Mouse (Mus musculus) intestine, embryonic 15.5 days (tissue): ENCODE measurements around the gene Psmd8. TPM values are rescaled to one million over a fixed set of nuclear protein-coding genes. Genes with fewer than 3 reads are reported as not detected.
"Not testable (repeated sequence)": the region's sequence is repeated elsewhere in the genome, so short reads cannot be mapped to it uniquely, and the experiment has no call there.

ENCODE experiments used
- ATAC-seq: fragments of 200-750 bp; cut with Nextera tagmentation; 2 replicates; pipeline ENCODE4 v1.8.0; 2017; ENCODE audit warnings: moderate TSS enrichment, moderate library complexity
- H3K27ac ChIP-seq: fragments of 300-500 bp; sonication (generic); 2 replicates; pipeline ENCODE4 v1.5.1; 2015; ENCODE audit warnings: mild to moderate bottlenecking, inconsistent platforms
- H3K27me3 ChIP-seq: fragments of 300-500 bp; sonication (generic); replicated peaks from 2 replicates; pipeline ENCODE4 v1.6.1; 2015; ENCODE audit warnings: inconsistent platforms
- H3K36me3 ChIP-seq: fragments of 300-500 bp; sonication (generic); 2 replicates; pipeline ENCODE4 v1.6.1; 2015; ENCODE audit warnings: inconsistent platforms
- H3K4me1 ChIP-seq: fragments of 300-500 bp; sonication (generic); replicated peaks from 2 replicates; pipeline ENCODE4 v1.6.1; 2015; ENCODE audit warnings: inconsistent platforms
- H3K4me2 ChIP-seq: fragments of 300-500 bp; sonication (generic); replicated peaks from 2 replicates; pipeline ENCODE4 v1.6.1; 2015; ENCODE audit warnings: mild to moderate bottlenecking, inconsistent platforms
- H3K4me3 ChIP-seq: fragments of 300-500 bp; sonication (generic); replicated peaks from 2 replicates; pipeline ENCODE4 v1.5.1; 2015; ENCODE audit warnings: inconsistent platforms
- H3K9ac ChIP-seq: fragments of 300-500 bp; sonication (generic); 2 replicates; pipeline ENCODE4 v1.6.1; 2015; ENCODE audit warnings: inconsistent platforms
- H3K9me3 ChIP-seq: fragments of 300-500 bp; sonication (generic); 2 replicates; pipeline ENCODE4 v1.6.1; 2016; ENCODE audit warnings: inconsistent platforms
- WGBS: fragments of 180-500 bp; shearing (Covaris S2); methylation state at CpG from one replicate; pipeline ENCODE4 v1.1.7; 2015; 5-methylcytosine and 5-hydroxymethylcytosine counted together
- polyA plus RNA-seq: library from polyadenylated mRNA; unstranded; fragments of >200 nt; fragmentation: Nextera tagmentation; extraction: Ambion mirVana; gene quantifications from 2 replicates; pipeline ENCODE4 v1.2.1, GENCODE M21; 2015

Gene Psmd8
- 244 and 249 TPM in 2 replicates for polyA plus RNA-seq

DNA sequence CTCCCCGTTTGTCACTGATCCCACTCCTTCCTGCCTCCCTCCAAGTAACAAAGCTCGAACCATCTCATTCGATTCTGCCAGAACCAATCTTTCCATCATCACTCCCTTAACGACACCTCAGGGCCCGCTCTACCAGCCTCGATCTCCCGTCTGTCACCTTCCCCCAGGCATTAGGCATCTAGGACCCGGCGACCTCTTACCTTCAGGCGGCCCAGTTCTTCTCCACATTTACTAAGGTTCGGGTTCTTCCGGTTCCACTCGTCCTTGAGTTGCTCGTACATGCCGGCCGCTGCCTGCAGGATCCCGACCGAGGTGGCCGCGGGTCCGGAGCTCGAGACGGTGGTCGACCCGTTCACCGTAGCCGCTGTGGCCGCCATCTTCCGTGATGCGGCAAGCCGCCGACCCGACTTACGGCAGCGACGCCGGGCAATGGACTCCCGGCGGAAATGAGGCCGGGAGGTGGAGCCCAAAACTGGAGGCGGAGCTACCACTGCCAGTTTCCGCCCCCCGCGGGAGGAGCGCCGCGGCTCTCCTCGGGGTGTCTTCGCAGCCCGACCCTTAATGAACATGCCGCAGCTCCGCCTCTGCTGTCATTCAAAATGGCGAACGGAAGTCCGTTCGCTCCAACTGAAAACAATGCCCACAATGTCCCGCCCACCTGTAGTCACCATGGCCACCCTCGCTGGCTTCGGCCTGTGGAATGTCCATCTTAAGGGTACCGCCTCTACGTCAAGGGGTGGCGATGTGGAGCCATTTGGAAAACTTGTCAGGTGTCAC is at the start of gene Psmd8:
Psmd8 (minus strand) TSS at position 625 of the 777 bp plus-strand sequence.
- H3K4me2 ChIP-seq, result peak within 1 kb of the TSS; percentile 77
- peak within 1 kb of the TSS; percentile 27; the same call in 1 of the 2 replicates for H3K27ac ChIP-seq
- H3K4me3 ChIP-seq, result peak within 1 kb of the TSS; percentile 73
- H3K36me3 ChIP-seq, result peaks cover 12% of the 10 kb centered on the region; the same call in 1 of the 2 replicates
- no peaks in the 10 kb centered on the region for H3K9me3 ChIP-seq
- ATAC-seq, result peak; percentile 97
- under 1% methylated on average over 62 of the region's 62 CpGs for WGBS
- peaks cover 13% of the 10 kb centered on the region for H3K4me1 ChIP-seq
- H3K27me3 ChIP-seq, result no peaks in the 10 kb centered on the region
- peak within 1 kb of the TSS; percentile 77 for H3K9ac ChIP-seq

DNA sequence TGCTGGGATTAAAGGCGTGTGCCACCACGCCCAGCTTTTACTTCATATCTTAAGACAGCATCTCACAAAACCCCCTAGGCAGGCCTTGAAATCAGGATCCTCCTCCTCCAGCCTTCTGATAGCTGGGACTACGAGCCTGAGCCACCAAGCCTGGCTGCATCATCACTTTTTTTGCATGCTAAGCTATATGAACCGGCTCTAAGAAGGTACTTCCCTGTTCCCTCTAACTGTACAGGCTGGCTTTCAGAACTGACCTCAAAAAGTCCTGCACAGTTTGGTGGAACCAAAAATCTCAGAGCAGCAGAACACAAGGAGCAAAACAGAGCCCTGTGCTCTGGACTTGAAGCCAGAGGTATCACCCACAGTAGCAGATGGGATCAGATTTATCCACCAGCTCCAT is 47.7 kb upstream of the Psmd8 start:
- WGBS, result 72% methylated on average over 4 of the region's 4 CpGs
- no peak overlapping the region for H3K27ac ChIP-seq

DNA sequence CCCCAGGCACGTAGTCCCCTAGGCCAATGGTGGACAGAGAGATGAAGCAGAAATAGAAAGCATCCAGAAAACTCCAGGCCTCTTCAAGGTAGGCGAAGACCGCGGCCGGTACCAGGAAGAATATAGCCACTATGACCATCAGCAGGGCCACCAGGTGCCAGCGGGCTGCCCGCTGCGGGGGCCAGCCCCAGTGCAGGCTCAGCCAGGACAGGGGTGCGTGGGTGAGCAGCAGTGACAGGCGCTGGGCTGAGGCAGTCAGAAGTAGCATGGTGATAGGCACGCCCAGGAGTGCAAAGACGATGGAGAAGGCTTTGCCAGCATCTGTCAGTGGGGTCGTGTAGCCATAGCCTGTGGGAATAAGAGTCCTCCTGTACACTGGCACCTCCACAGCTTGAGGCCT is 45.0 kb upstream of the Psmd8 start:
- H3K4me2 ChIP-seq, result no peak overlapping the region
- H3K27me3 ChIP-seq, result 0 out of 2 replicates have a peak, but pooled peaks cover 4% of the 10 kb centered on the region
- 0 out of 2 replicates have a peak, but pooled peaks cover 2% of the 10 kb centered on the region for H3K4me1 ChIP-seq
- no peak overlapping the region for H3K27ac ChIP-seq
- no peak overlapping the region for H3K4me3 ChIP-seq
- ATAC-seq, result no peak
- 79% methylated on average over 13 of the region's 13 CpGs for WGBS
- H3K9me3 ChIP-seq, result no peaks in the 10 kb centered on the region
- H3K36me3 ChIP-seq, result no peaks in the 10 kb centered on the region
- H3K9ac ChIP-seq, result no peak overlapping the region

More for the DNA sequence above, 47.7 kb upstream of the Psmd8 start:
- H3K9ac ChIP-seq, result no peak overlapping the region
- no peak overlapping the region for H3K4me3 ChIP-seq
- ATAC-seq, result no peak
- H3K36me3 ChIP-seq, result no peaks in the 10 kb centered on the region
- H3K9me3 ChIP-seq, result no peaks in the 10 kb centered on the region
- H3K4me2 ChIP-seq, result no peak overlapping the region
- H3K27me3 ChIP-seq, result peaks cover 4% of the 10 kb centered on the region
- 0 out of 2 replicates have a peak, but pooled peaks cover 5% of the 10 kb centered on the region for H3K4me1 ChIP-seq

DNA sequence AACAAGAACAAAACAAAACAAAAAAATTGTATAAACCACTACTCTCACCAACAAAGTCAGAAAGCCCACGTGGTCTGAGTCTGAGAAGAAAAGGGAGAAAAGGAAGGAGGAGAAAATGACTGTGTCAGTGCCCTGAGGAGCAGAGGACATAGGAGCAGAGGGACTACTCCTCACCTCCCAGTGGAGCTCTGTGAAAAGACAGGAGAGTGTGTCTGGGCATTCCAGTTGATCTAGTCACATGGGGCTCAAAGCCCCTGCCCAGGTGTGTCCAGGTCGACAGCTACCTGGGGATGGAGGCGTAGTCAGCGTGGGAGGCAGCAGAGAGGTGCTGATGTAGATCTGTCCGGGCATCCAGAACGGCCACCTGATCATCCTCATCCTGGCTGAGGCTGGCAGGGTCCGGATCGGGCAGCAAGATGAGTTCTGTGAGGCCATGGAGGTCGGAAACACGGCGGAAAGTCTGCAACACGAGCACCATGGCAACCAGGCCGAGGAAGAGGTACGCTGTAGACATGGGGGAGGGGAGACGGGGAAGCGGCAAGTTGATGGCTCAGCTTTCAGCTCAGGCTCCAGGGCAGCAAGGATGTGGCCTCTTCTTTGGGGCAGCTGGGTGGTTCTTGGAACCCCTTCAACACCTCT is 44.4 kb upstream of the Psmd8 start:
- Histone ChIP-seq H3K4me2 (no peak overlapping the region), H3K9me3 (peaks cover under 1% of the 10 kb centered on the region; the same call in 1 of the 2 replicates), H3K36me3 (no peaks in the 10 kb centered on the region), H3K27me3 (0 out of 2 replicates have a peak, but pooled peaks cover 4% of the 10 kb centered on the region), H3K9ac (no peak overlapping the region), H3K4me1 (0 out of 2 replicates have a peak, but pooled peaks cover 2% of the 10 kb centered on the region), H3K27ac (no peak overlapping the region), H3K4me3 (no peak overlapping the region)
- WGBS, result 14% methylated on average over 16 of the region's 16 CpGs
- no peak for ATAC-seq

DNA sequence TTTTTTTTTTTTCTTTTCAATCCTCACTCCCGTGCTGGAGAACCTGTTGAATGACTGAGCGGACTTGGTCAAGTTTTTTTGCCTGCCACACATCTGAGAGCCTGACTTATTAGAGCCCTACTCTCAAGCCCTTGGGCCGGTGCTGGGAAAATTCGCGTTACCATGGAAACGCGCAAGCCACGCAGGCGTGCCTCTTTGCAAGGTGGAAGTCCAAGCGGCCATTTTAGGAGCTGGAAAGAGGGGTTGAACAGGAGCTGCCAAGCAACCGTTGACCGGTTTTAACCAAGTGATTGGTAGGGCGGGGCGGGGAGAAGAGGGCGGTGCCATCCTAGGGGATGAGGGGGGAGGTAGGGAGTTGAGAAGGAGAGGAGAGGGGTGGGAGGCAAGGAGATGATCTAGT is 34.3 kb upstream of the Psmd8 start:
- Histone ChIP-seq H3K4me1 (peaks cover 11% of the 10 kb centered on the region; the same call in 1 of the 2 replicates), H3K9me3 (peaks cover 6% of the 10 kb centered on the region; the same call in 1 of the 2 replicates), H3K4me2 (no peak overlapping the region), H3K27me3 (no peaks in the 10 kb centered on the region), H3K27ac (no peak overlapping the region), H3K36me3 (0 out of 2 replicates have a peak, but pooled peaks cover 2% of the 10 kb centered on the region), H3K4me3 (no peak overlapping the region), H3K9ac (no peak overlapping the region)
- no peak for ATAC-seq
- WGBS, result 48% methylated on average over 15 of the region's 15 CpGs

DNA sequence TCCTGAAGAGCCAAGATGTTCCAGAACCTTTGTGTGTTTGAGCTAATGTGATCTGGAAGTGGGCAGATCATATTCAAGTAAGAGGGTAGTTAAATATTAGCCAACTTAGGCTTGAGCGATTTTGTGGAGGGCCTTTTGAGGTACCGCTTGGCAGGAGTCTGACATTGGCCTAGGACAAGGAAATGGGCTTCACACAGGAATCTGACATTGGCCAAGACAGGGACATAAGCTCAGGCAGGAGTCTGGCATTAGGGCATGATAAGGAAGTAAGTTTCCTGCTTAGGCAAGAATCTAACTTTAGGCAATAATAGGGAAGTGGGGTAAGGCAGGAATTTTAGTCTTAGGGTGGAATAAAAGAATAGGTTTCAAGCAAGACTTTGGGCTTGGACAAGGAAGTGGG is 33.7 kb upstream of the Psmd8 start:
- H3K27ac ChIP-seq, result no peak overlapping the region
- no peaks in the 10 kb centered on the region for H3K36me3 ChIP-seq
- no peak for ATAC-seq
- no peak overlapping the region for H3K9ac ChIP-seq
- H3K27me3 ChIP-seq, result no peaks in the 10 kb centered on the region
- no peak overlapping the region; the same call in 1 of the 2 replicates for H3K4me2 ChIP-seq
- no peaks in the 10 kb centered on the region for H3K9me3 ChIP-seq
- WGBS, result 54% methylated on average over 2 of the region's 2 CpGs
- H3K4me1 ChIP-seq, result peaks cover 11% of the 10 kb centered on the region; the same call in 1 of the 2 replicates
- H3K4me3 ChIP-seq, result no peak overlapping the region

GRCm38 (mm10) chr7:29213675-29214082 is 33.2 kb upstream of the Psmd8 start, which contains the start of gene Catsperg1:
TSS of gene Catsperg1 (minus strand) at chr7:29214035.
- Histone ChIP-seq H3K36me3 (no peaks in the 10 kb centered on the region), H3K4me2 (peak within 1 kb of the TSS; percentile 61), H3K9me3 (no peaks in the 10 kb centered on the region), H3K27ac (no peak within 1 kb of the TSS), H3K4me1 (peaks cover 11% of the 10 kb centered on the region; the same call in 1 of the 2 replicates), H3K9ac (no peak within 1 kb of the TSS), H3K27me3 (no peaks in the 10 kb centered on the region), H3K4me3 (0 out of 2 replicates have a peak within 1 kb of the TSS, but pooled peaks have one; percentile 43)
- WGBS, result 4% methylated on average over 20 of the region's 20 CpGs
- ATAC-seq, result peak; percentile 26

DNA sequence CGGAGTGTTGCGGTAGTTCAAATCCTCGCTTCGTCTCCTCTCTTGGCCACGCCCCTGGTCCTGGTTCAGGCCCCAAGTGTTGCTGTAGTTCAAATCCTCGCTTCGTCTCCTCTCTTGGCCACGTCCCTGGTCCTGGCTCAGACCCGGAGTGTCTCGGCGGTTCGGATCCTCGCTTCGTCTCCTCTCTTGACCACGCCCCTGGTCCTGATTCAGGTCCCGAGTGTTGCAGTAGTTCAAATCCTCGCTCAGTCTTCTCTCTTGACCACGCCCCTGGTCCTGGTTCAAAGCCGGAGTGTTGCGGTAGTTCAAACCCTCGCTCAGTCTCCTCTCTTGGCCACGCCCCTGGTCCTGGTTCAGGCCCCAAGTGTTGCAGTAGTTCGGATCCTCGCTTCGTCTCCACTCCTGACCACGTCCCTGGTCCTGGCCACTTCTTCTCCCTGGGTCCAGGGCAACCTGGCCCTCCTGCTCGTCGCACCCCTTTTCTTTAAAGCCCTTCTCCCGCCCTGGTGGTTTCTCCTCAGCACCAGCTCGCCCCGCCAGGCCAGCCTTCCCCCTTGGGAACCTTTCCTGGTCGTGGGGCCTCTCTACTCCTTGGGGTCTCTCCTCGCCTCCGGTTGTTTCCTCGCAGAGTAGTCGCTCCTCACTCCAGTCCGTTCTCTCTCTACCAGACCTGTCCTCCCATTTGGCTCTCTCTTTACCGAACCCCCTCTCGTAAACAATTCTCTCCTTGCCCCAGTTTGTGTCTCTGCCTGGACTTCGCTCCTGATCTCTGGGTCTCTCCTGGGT is 32.5 kb upstream of the Psmd8 start:
- not testable (repeated sequence) for ATAC-seq, H3K27ac ChIP-seq, H3K9me3 ChIP-seq, H3K27me3 ChIP-seq, H3K36me3 ChIP-seq, H3K9ac ChIP-seq
- H3K4me1 ChIP-seq, result peaks cover 11% of the 10 kb centered on the region; the same call in 1 of the 2 replicates
- peak overlapping the region; percentile 61 for H3K4me2 ChIP-seq
- H3K4me3 ChIP-seq, result 0 out of 2 replicates have a peak overlapping the region, but pooled peaks have one; percentile 43
- 24% methylated on average over 40 of the region's 40 CpGs for WGBS

GRCm38 (mm10) chr7:29212199-29212765 is 31.8 kb upstream of the Psmd8 start:
- ATAC-seq, result no peak
- H3K4me1 ChIP-seq, result peaks cover 11% of the 10 kb centered on the region; the same call in 1 of the 2 replicates
- peak overlapping the region; percentile 73 for H3K27ac ChIP-seq
- no peaks in the 10 kb centered on the region for H3K9me3 ChIP-seq
- no peak overlapping the region for H3K9ac ChIP-seq
- 20% methylated on average over 26 of the region's 26 CpGs for WGBS
- H3K4me3 ChIP-seq, result peak overlapping the region; percentile 43
- no peaks in the 10 kb centered on the region for H3K36me3 ChIP-seq
- H3K4me2 ChIP-seq, result peak overlapping the region; percentile 61
- H3K27me3 ChIP-seq, result no peaks in the 10 kb centered on the region

DNA sequence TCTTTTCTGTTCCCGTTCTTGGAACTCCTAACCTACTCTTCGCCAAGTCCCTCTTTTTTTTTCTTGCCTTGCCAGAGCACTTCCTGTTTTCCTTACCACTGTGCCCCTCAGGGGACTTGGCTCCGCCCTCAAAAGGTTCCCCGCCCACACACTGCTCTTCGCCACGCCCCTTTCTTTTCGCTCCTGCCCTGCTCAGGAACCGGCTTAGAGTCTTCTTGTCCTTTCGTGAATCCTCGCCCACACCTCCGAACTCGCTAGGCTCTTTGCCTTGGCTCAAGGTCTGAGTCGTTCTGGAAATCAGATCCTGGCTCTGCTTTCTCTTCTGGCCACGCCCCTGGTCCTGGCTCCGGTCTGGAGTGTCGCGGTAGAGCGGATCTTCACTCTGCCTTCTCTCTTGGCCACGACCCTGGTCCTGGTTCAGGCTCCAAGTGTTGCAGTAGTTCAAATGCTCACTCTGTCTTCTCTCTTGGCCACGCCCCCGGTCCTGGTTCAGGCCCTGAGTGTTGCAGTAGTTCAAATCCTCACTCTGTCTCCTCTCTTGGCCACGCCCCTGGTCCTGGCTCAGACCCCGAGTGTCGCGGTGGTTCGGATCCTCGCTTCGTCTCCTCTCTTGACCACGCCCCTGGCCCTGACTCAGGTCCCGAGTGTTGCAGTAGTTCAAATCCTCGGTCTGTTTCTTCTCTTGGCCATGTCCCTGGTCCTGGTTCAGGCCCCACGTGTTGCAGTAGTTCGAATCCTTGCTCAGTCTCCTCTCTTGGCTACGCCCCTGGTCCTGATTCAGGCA is 31.1 kb upstream of the Psmd8 start:
- ATAC-seq, result peak; percentile 92
- H3K9me3 ChIP-seq, result no peaks in the 10 kb centered on the region
- H3K27me3 ChIP-seq, result no peaks in the 10 kb centered on the region
- peak overlapping the region; percentile 61 for H3K4me2 ChIP-seq
- peak overlapping the region; percentile 73 for H3K27ac ChIP-seq
- 5% methylated on average over 34 of the region's 34 CpGs for WGBS
- peaks cover 11% of the 10 kb centered on the region; the same call in 1 of the 2 replicates for H3K4me1 ChIP-seq
- H3K36me3 ChIP-seq, result no peaks in the 10 kb centered on the region
- H3K4me3 ChIP-seq, result peak overlapping the region; percentile 43
- H3K9ac ChIP-seq, result peak overlapping the region; percentile 23; the same call in 1 of the 2 replicates

DNA sequence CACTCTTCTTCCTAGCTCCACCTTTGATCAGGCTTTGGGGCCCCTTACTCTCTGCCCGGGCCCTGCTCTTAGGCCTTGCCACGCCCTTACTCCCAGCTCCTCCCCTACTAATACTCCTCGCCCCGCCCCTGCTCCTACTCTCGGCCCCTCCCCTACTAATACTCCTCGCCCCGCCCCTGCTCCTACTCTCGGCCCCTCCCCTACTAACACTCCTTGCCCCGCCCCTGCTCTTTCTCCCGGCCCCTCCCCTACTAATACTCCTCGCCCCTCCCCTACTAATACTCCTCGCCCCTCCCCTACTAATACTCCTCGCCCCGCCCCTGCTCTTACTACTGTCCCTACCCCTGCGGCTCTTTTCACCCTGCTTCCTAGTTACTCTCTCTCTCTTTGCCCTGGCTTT is 30.5 kb upstream of the Psmd8 start:
- H3K9ac ChIP-seq, H3K36me3 ChIP-seq, H3K27me3 ChIP-seq, H3K9me3 ChIP-seq: not testable (repeated sequence)
- WGBS, result 23% methylated on average over 15 of the region's 15 CpGs
- peak; percentile 69 for ATAC-seq
- Histone ChIP-seq H3K4me2 (peak overlapping the region; percentile 61), H3K27ac (peak overlapping the region; percentile 73), H3K4me3 (peak overlapping the region; percentile 43), H3K4me1 (peaks cover 11% of the 10 kb centered on the region; the same call in 1 of the 2 replicates)
